Mouse (Mus musculus) forebrain, embryonic 16.5 days (tissue): ENCODE measurements at regions not wholly inside any gene's neighbourhood (a gene's known extent, or its start where the extent isn't known, plus 50 kb on each side); places are given as distances from the start of the nearest gene placed in this dataset.
"Not testable (repeated sequence)": the region's sequence is repeated elsewhere in the genome, so short reads cannot be mapped to it uniquely, and the experiment has no call there.

Experiments
- ATAC-seq: fragments of 200-750 bp; cut with Nextera tagmentation; 2 replicates; pipeline ENCODE4 v1.8.0; 2017; ENCODE audit warnings: mild to moderate bottlenecking, moderate library complexity
- H3K27ac ChIP-seq: fragments of 300-500 bp; sonication (generic); 2 replicates; pipeline ENCODE4 v1.5.1; 2014; ENCODE audit warnings: low read length, control low read depth
- H3K27me3 ChIP-seq: fragments of 300-500 bp; sonication (generic); replicated peaks from 2 replicates; pipeline ENCODE4 v1.6.1; 2014; ENCODE audit warnings: low read length; ENCODE audit not compliant: control insufficient read depth, insufficient read depth
- H3K36me3 ChIP-seq: fragments of 300-500 bp; sonication (generic); 2 replicates; pipeline ENCODE4 v1.6.1; 2014; ENCODE audit not compliant: control insufficient read depth, insufficient read depth
- H3K4me1 ChIP-seq: fragments of 300-500 bp; sonication (generic); replicated peaks from 2 replicates; pipeline ENCODE4 v1.6.1; 2014; ENCODE audit warnings: low read length; ENCODE audit not compliant: control insufficient read depth, insufficient read depth
- H3K4me2 ChIP-seq: fragments of 300-500 bp; sonication (generic); 2 replicates; pipeline ENCODE4 v1.6.1; 2014; ENCODE audit warnings: mild to moderate bottlenecking, low read length, control low read depth
- H3K4me3 ChIP-seq: fragments of 300-500 bp; sonication (generic); replicated peaks from 2 replicates; pipeline ENCODE4 v1.5.1; 2014; ENCODE audit warnings: mild to moderate bottlenecking, low read length, control low read depth
- H3K9ac ChIP-seq: fragments of 300-500 bp; sonication (generic); replicated peaks from 2 replicates; pipeline ENCODE4 v1.6.1; 2014; ENCODE audit warnings: low read depth, low read length, control low read depth
- H3K9me3 ChIP-seq: fragments of 300-500 bp; sonication (generic); 2 replicates; pipeline ENCODE4 v1.6.1; 2016; ENCODE audit warnings: low read length; ENCODE audit not compliant: control insufficient read depth
- WGBS: fragments of 180-500 bp; shearing (Covaris S2); extraction: QIAGEN DNeasy Blood & Tissue Kit; methylation state at CpG from one replicate; pipeline ENCODE4 v1.1.7; 2014; 5-methylcytosine and 5-hydroxymethylcytosine counted together

- H3K4me3 ChIP-seq: no peak overlapping the region
- H3K27ac ChIP-seq: no peak overlapping the region
- H3K9me3 ChIP-seq: no peaks in the 10 kb centered on the region
- no peaks in the 10 kb centered on the region for H3K4me1 ChIP-seq
- no peak overlapping the region for H3K9ac ChIP-seq
- H3K36me3 ChIP-seq: no peaks in the 10 kb centered on the region
- no peak for ATAC-seq
- H3K27me3 ChIP-seq: no peaks in the 10 kb centered on the region
- WGBS: 69% methylated on average over 7 of the region's 7 CpGs
- no peak overlapping the region for H3K4me2 ChIP-seq
Observed at GRCm38 (mm10) chrX:50607636-50608035, 179.3 kb upstream of the Olfr1324 start.

- not testable (repeated sequence) for H3K4me1 ChIP-seq, H3K9ac ChIP-seq, H3K27me3 ChIP-seq, H3K9me3 ChIP-seq, H3K36me3 ChIP-seq
- 55% methylated on average over 2 of the region's 2 CpGs for WGBS
- ATAC-seq: peak; percentile 59
- peak overlapping the region; percentile 23; the same call in 1 of the 2 replicates for H3K27ac ChIP-seq
- H3K4me2 ChIP-seq: peak overlapping the region; percentile 25; the same call in 1 of the 2 replicates
- H3K4me3 ChIP-seq: peak overlapping the region; percentile 15; the same call in 1 of the 2 replicates
Observed at GRCm38 (mm10) chrX:50605517-50605916, 177.2 kb upstream of the Olfr1324 start.

GRCm38 (mm10) chrX:50604995-50605394 is 176.7 kb upstream of the Olfr1324 start:
- H3K4me1 ChIP-seq, H3K9ac ChIP-seq, H3K36me3 ChIP-seq, H3K27me3 ChIP-seq, H3K9me3 ChIP-seq: not testable (repeated sequence)
- H3K27ac ChIP-seq: peak overlapping the region; percentile 23; the same call in 1 of the 2 replicates
- 0 out of 2 replicates have a peak, but pooled peaks have one; percentile 17 for ATAC-seq
- peak overlapping the region; percentile 15; the same call in 1 of the 2 replicates for H3K4me3 ChIP-seq
- peak overlapping the region; percentile 25; the same call in 1 of the 2 replicates for H3K4me2 ChIP-seq
- 58% methylated on average over 4 of the region's 4 CpGs for WGBS

DNA sequence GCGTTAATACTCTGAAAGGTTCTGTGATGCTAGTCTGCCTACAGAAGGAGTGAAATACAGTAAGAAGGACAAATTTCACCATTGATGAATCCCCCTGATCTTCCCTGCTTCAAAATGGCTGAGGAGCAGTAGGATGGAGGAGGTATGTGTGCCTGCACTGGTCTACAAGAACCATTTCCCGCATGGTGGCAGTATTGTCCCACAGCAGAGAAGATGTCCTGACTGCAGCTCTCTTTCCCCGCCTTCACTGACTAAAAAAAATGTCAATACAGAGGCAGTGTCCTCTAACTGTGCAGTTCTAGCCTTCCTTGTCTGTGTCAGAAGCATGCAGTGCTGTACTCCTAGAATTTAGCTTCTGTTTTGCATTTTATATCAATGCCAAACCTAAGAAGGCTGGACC is 174.6 kb upstream of the Olfr1324 start:
- ATAC-seq: peak; percentile 65; the same call in 1 of the 2 replicates
- WGBS: 59% methylated on average over 3 of the region's 3 CpGs
- H3K36me3 ChIP-seq, H3K9me3 ChIP-seq, H3K27me3 ChIP-seq, H3K9ac ChIP-seq, H3K4me1 ChIP-seq: not testable (repeated sequence)
- H3K27ac ChIP-seq: peak overlapping the region; percentile 63; the same call in 1 of the 2 replicates
- H3K4me2 ChIP-seq: peak overlapping the region; percentile 34; the same call in 1 of the 2 replicates
- peak overlapping the region; percentile 29 for H3K4me3 ChIP-seq

DNA sequence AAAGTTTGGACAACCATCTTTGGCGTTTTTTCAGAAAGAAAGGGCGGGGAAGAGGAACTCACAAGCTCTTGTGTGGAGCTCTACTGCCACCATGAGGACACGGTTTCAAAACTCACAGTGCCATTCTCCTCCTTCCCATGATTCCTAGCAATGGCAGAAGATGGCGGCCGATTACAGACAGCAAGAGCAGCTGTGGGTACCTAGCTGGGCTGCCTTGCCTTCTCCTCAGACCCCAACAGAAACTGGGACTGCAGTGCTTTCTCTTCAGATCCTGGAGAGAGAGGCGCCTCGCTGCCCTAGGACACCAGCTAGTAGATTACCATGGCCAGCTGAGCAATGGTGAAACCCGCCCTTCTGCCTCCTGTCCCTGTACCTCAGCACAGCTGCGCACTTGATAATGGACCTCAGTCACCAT is 174.2 kb upstream of the Olfr1324 start:
- Histone ChIP-seq H3K4me2 (peak overlapping the region; percentile 34; the same call in 1 of the 2 replicates), H3K27ac (peak overlapping the region; percentile 63), H3K4me3 (peak overlapping the region; percentile 29)
- not testable (repeated sequence) for H3K9me3 ChIP-seq, H3K27me3 ChIP-seq, H3K9ac ChIP-seq, H3K36me3 ChIP-seq, H3K4me1 ChIP-seq
- peak; percentile 22; the same call in 1 of the 2 replicates for ATAC-seq
- 67% methylated on average over 9 of the region's 9 CpGs for WGBS

GRCm38 (mm10) chrX:50600262-50600661 is 172.0 kb upstream of the Olfr1324 start:
- ATAC-seq: peak; percentile 63
- not testable (repeated sequence) for H3K27me3 ChIP-seq, H3K4me1 ChIP-seq, H3K9ac ChIP-seq, H3K9me3 ChIP-seq, H3K36me3 ChIP-seq
- Histone ChIP-seq H3K27ac (peak overlapping the region; percentile 53; the same call in 1 of the 2 replicates), H3K4me2 (peak overlapping the region; percentile 33; the same call in 1 of the 2 replicates), H3K4me3 (peak overlapping the region; percentile 35)
- WGBS: 77% methylated on average over 3 of the region's 3 CpGs

DNA sequence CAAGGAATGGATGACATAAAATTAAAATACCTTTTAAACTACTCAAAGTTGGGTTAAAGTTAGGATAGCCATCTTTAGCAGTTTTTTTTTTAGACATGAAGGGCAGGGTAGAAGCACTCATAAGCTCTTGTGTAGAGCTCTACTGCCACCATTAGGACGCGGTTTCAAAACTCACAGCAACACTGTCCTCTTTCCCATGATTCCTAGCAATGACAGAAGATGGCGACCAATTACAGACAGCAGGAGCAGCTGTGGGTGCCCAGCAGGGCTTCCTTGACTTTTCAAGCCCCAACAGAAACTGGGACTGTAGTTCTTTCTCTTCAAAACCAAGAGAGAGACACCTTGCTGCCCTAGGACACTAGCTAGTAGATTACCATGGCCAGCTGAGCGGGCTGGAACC is 171.5 kb upstream of the Olfr1324 start:
- Histone ChIP-seq H3K27me3 (no peaks in the 10 kb centered on the region), H3K9ac (no peak overlapping the region; the same call in 1 of the 2 replicates), H3K4me3 (peak overlapping the region; percentile 35), H3K9me3 (no peaks in the 10 kb centered on the region), H3K4me1 (no peaks in the 10 kb centered on the region), H3K36me3 (no peaks in the 10 kb centered on the region), H3K4me2 (peak overlapping the region; percentile 33; the same call in 1 of the 2 replicates), H3K27ac (peak overlapping the region; percentile 53)
- 82% methylated on average over 4 of the region's 4 CpGs for WGBS
- ATAC-seq: peak; percentile 21; the same call in 1 of the 2 replicates

DNA sequence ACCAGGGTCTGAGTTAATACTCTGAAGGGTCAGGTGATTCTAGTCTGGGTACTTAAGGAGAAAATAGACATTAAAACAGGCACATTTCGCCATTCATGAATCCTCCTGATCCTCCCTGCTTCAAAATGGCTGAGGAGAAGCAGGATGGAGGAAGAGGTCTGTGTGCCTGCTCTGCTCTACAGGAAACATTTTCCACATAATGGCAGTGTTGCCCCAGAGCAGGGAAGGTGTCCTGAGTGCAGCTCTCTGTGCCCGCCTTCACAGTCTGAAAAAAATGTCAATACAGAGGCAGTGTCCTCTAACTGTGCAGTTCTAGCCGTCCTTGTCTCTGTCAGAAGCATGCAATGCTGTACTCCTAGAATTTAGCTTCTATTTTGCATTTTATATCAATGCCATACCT is 169.3 kb upstream of the Olfr1324 start:
- H3K4me2 ChIP-seq: peak overlapping the region; percentile 37; the same call in 1 of the 2 replicates
- not testable (repeated sequence) for H3K27ac ChIP-seq, H3K4me1 ChIP-seq, H3K36me3 ChIP-seq, ATAC-seq, H3K9ac ChIP-seq, H3K27me3 ChIP-seq, H3K9me3 ChIP-seq
- 77% methylated on average over 3 of the region's 3 CpGs for WGBS
- peak overlapping the region; percentile 22; the same call in 1 of the 2 replicates for H3K4me3 ChIP-seq

GRCm38 (mm10) chrX:50597105-50597504 is 168.8 kb upstream of the Olfr1324 start:
- no peaks in the 10 kb centered on the region for H3K9me3 ChIP-seq
- H3K4me2 ChIP-seq: peak overlapping the region; percentile 37
- no peak for ATAC-seq
- peak overlapping the region; percentile 22 for H3K4me3 ChIP-seq
- 68% methylated on average over 6 of the region's 6 CpGs for WGBS
- no peaks in the 10 kb centered on the region for H3K36me3 ChIP-seq
- H3K27ac ChIP-seq: no peak overlapping the region
- no peak overlapping the region for H3K9ac ChIP-seq
- H3K27me3 ChIP-seq: no peaks in the 10 kb centered on the region
- no peaks in the 10 kb centered on the region for H3K4me1 ChIP-seq

DNA sequence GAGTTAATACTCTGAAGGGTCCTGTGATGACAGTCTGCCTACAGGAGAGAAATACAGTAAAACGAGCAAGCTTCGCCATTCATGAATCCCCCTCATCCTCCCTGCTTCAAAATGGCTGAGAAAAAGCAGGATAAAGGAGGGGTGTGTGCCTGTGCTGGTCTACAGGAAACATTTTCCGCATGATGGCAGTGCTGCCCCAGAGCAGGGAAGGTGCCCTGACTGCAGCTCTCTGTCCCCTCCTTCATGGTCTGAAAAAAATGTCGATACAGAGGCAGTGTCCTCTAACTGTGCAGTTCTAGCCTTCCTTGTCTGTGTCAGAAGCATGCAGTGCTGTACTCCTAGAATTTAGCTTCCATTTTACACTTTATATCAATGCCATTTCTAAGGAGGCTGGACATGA is 166.7 kb upstream of the Olfr1324 start:
- not testable (repeated sequence) for H3K9me3 ChIP-seq, ATAC-seq, H3K36me3 ChIP-seq, H3K27ac ChIP-seq, H3K9ac ChIP-seq, H3K27me3 ChIP-seq, H3K4me3 ChIP-seq, H3K4me2 ChIP-seq, H3K4me1 ChIP-seq
- 87% methylated on average over 4 of the region's 4 CpGs for WGBS
